ENCODE assay signal across 8 mouse cellular contexts in genomic region chr8:124863163-124863677, GRCm38 (mm10). TPM values are rescaled to one million over a fixed set of nuclear protein-coding genes. Genes with fewer than 3 reads are reported as not detected.
DNase-seq lines count a peak whose midpoint lies in the region; ATAC-seq and TF ChIP-seq lines count a peak whose summit lies in the region.

No protein-coding gene starts in this region.

- H3K27me3 ChIP-seq in CH12.LX (replicated peaks), result no peaks in the 10 kb centered on the region
- no peaks in the 10 kb centered on the region for H3K27me3 ChIP-seq in forebrain, embryonic 11.5 days (ENCODE audit: control insufficient read depth, insufficient read depth, low read length)
- H3K27me3 ChIP-seq in liver, embryonic 15.5 days, result no peaks in the 10 kb centered on the region

- 0 out of 2 replicates have a peak, but pooled peaks have one; percentile 16 for TF ChIP-seq CTCF in gastrocnemius, adult 2 months (IDR thresholded peaks at IDR 0.05)
- no peak for TF ChIP-seq CTCF in CH12.LX (conservative IDR thresholded peaks at IDR 0.05 in 1 of 2, IDR thresholded peaks at IDR 0.05 in 1 of 2; ENCODE audit: low read depth in 2 of 2, low read length in 2 of 2)

- peak overlapping the region; percentile 85; the same call in 1 of the 2 replicates for H3K4me2 ChIP-seq in CH12.LX (ENCODE audit: insufficient read depth, low read depth, poor library complexity, severe bottlenecking)
- peak overlapping the region; percentile 66 for H3K4me2 ChIP-seq in forebrain, embryonic 11.5 days (ENCODE audit: low read depth, low read length, severe bottlenecking)
- H3K4me2 ChIP-seq in liver, embryonic 15.5 days, result peak overlapping the region; percentile 74

- peak overlapping the region; percentile 77 for H3K4me3 ChIP-seq in gastrocnemius, adult 2 months
- peak overlapping the region; percentile 95 to 100 (median 95) for H3K4me3 ChIP-seq in CH12.LX (replicated peaks in 1 of 3; ENCODE audit: low read depth in 2 of 3, low read length in 2 of 3, poor library complexity in 1 of 3)
- peak overlapping the region; percentile 95 for H3K4me3 ChIP-seq in forebrain, embryonic 11.5 days (ENCODE audit: low read depth, low read length)
- peak overlapping the region; percentile 95 for H3K4me3 ChIP-seq in liver, embryonic 15.5 days (replicated peaks)

- 0% methylated on average over 31 of the region's 33 CpGs for WGBS in forebrain, embryonic 11.5 days
- 0% methylated on average over 33 of the region's 33 CpGs for WGBS in liver, embryonic 15.5 days (ENCODE audit: insufficient replicate concordance)

- intact Hi-C loops in gastrocnemius, adult 2 months (cut with DNase I), result loop anchor here (2.0 kb wide), 1 partner anchor 150 kb away; the partner anchor contains the start of gene Tsnax

- H3K27ac ChIP-seq in gastrocnemius, adult 2 months, result peak overlapping the region; percentile 90
- H3K27ac ChIP-seq in CH12.LX (ENCODE audit: insufficient read depth, low read depth), result peak overlapping the region; percentile 77
- H3K27ac ChIP-seq in forebrain, embryonic 11.5 days (ENCODE audit: low read depth, low read length), result peak overlapping the region; percentile 81
- H3K27ac ChIP-seq in liver, embryonic 15.5 days (replicated peaks), result peak overlapping the region; percentile 85

- in situ Hi-C loops in CH12.LX (cut with MboI; ENCODE audit: low pct_ligation_motif_present, low pct_unique_long_range_greater_than_20kb, low sequenced_read_pairs), result no loop called here

- H3K79me2 ChIP-seq in CH12.LX (replicated peaks; ENCODE audit: control insufficient read depth, extremely low read depth, insufficient read depth, poor library complexity, severe bottlenecking), result peaks cover 73% of the 10 kb centered on the region

- peak overlapping the region; percentile 95 for H3K9ac ChIP-seq in CH12.LX (ENCODE audit: insufficient read depth, low read depth)
- peak overlapping the region; percentile 98 for H3K9ac ChIP-seq in forebrain, embryonic 11.5 days (ENCODE audit: low read length)
- H3K9ac ChIP-seq in liver, embryonic 15.5 days, result peak overlapping the region; percentile 91

- H3K36me3 ChIP-seq in CH12.LX (replicated peaks in 1 of 2; ENCODE audit: control insufficient read depth in 1 of 2, insufficient read depth in 1 of 2, low read length in 1 of 2), result peaks cover 30 to 61% of the 10 kb centered on the region in 2 experiments
- H3K36me3 ChIP-seq in forebrain, embryonic 11.5 days (ENCODE audit: control insufficient read depth, insufficient read depth, low read length), result peaks cover 14% of the 10 kb centered on the region; the same call in 1 of the 2 replicates
- H3K36me3 ChIP-seq in liver, embryonic 15.5 days (replicated peaks), result peaks cover 24% of the 10 kb centered on the region

- ATAC-seq in forebrain, embryonic 11.5 days (replicated peaks; ENCODE audit: low FRiP score), result peak; percentile 86
- peak; percentile 37 for ATAC-seq in liver, embryonic 15.5 days (ENCODE audit: insufficient read depth)
- no peak; the same call in 1 of the 2 replicates for ATAC-seq in monocyte, adult 5-6 weeks (replicated peaks; ENCODE audit: insufficient number of reproducible peaks, low FRiP score, low TSS enrichment, poor library complexity, severe bottlenecking)

- TF ChIP-seq RAD21 in CH12.LX (IDR thresholded peaks at IDR 0.05; ENCODE audit: low read depth, low read length), result no peak

- H3K9me3 ChIP-seq in CH12.LX (replicated peaks; ENCODE audit: low read length), result no peaks in the 10 kb centered on the region
- no peaks in the 10 kb centered on the region for H3K9me3 ChIP-seq in forebrain, embryonic 11.5 days (ENCODE audit: control insufficient read depth, low read length)
- no peaks in the 10 kb centered on the region for H3K9me3 ChIP-seq in liver, embryonic 15.5 days (replicated peaks)

- TF ChIP-seq EP300 in CH12.LX (IDR thresholded peaks at IDR 0.05; ENCODE audit: low read length), result no peak

- H3K4me1 ChIP-seq in CH12.LX (ENCODE audit: control insufficient read depth in 1 of 2, insufficient read depth in 2 of 2), result peaks cover 9 to 65% of the 10 kb centered on the region in 2 experiments
- H3K4me1 ChIP-seq in forebrain, embryonic 11.5 days (replicated peaks; ENCODE audit: control insufficient read depth, insufficient read depth, low read length), result peaks cover 8% of the 10 kb centered on the region; the same call in 1 of the 2 replicates
- peaks cover 55% of the 10 kb centered on the region for H3K4me1 ChIP-seq in liver, embryonic 15.5 days (replicated peaks)

- peak; percentile 86; the same call in 1 of the 2 replicates for TF ChIP-seq POLR2A in CH12.LX (IDR thresholded peaks at IDR 0.05; ENCODE audit: low read depth, low read length)

- DNase-seq in gastrocnemius, adult 2 months, result no peak
- DNase-seq in gastrocnemius, postnatal 10 days, result no peak
- peak; percentile 34 for DNase-seq in CH12.LX (ENCODE audit: extremely low read depth)
- no peak for DNase-seq in forebrain, embryonic 11.5 days (ENCODE audit: low spot score)
- DNase-seq in yolk sac, embryonic 10.5 days (ENCODE audit: low spot score), result no peak
- no peak for DNase-seq in cerebellum, postnatal 36 days

- dilution Hi-C loops in CH12.LX (cut with MboI; ENCODE audit: extremely low pct_ligation_motif_present, extremely low pct_unique_long_range_greater_than_20kb, low sequenced_read_pairs), result no loop called here

TF ChIP-seq in CH12.LX, 34 proteins besides CTCF, POLR2A, EP300 and RAD21:
- TF ChIP-seq ETS1 (conservative IDR thresholded peaks at IDR 0.05; ENCODE audit: low read depth, low read length) (no peak), ZMIZ1 (IDR thresholded peaks at IDR 0.05; ENCODE audit: low read depth, low read length) (0 out of 2 replicates have a peak, but pooled peaks have one; percentile 60), JUN (IDR thresholded peaks at IDR 0.05; ENCODE audit: insufficient read depth, low read depth, low read length) (no peak), NELFE (IDR thresholded peaks at IDR 0.05; ENCODE audit: low read depth, low read length) (peak; percentile 41)

RNA-seq across cellular contexts. Expression of gene 2810004N23Rik, which starts 0.3 kb away (rescaled TPM):
- 10 to 100 TPM; 29.7 to 34.0 TPM for total RNA-seq in gastrocnemius, adult 2 months (2021)
- total RNA-seq in gastrocnemius, postnatal 10 days (2021), result 10 to 100 TPM; 32.7 to 33.3 TPM
- total RNA-seq in CH12.LX (2012; rRNA removed) (47.6 and 61.6 TPM in 2 replicates), CH12.LX (2014; rRNA removed) (45.1 and 51.4 TPM in 2 replicates)
- 75.7 and 76.8 TPM in 2 replicates for polyA plus RNA-seq in CH12.LX (2012; ENCODE audit: insufficient read length, low read depth)
- polyA plus RNA-seq in forebrain, embryonic 11.5 days (2014; fragmentation: Nextera tagmentation; extraction: Ambion mirVana), result 56.7 and 59.1 TPM in 2 replicates
- polyA plus RNA-seq in liver, embryonic 15.5 days (2015; fragmentation: Nextera tagmentation; extraction: Ambion mirVana), result 15.9 and 17.3 TPM in 2 replicates
- total RNA-seq in monocyte, adult 5-6 weeks (2017), result 26.0 to 39.2 TPM (median 27.4 TPM) in 3 replicates

RNA-seq across cellular contexts. Expression of gene Gnpat, which starts 0.4 kb away (rescaled TPM):
- total RNA-seq in gastrocnemius, adult 2 months (2021), result 100 to 1,000 TPM; 157 to 173 TPM
- 10 to 100 TPM; 92.7 to 98.3 TPM for total RNA-seq in gastrocnemius, postnatal 10 days (2021)
- total RNA-seq in CH12.LX (2012; rRNA removed) (73.6 and 89.1 TPM in 2 replicates), CH12.LX (2014; rRNA removed) (52.5 and 62.3 TPM in 2 replicates)
- 77.3 and 91.5 TPM in 2 replicates for polyA plus RNA-seq in CH12.LX (2012; ENCODE audit: insufficient read length, low read depth)
- polyA plus RNA-seq in forebrain, embryonic 11.5 days (2014; fragmentation: Nextera tagmentation; extraction: Ambion mirVana), result 153 TPM in 2 replicates
- polyA plus RNA-seq in liver, embryonic 15.5 days (2015; fragmentation: Nextera tagmentation; extraction: Ambion mirVana), result 35.6 and 42.2 TPM in 2 replicates
- 37.0 to 58.8 TPM (median 41.2 TPM) in 3 replicates for total RNA-seq in monocyte, adult 5-6 weeks (2017)

RNA-seq across cellular contexts. Expression of gene Exoc8, which starts 34.3 kb away (rescaled TPM):
- 1 to 10 TPM; 7.6 to 7.8 TPM for total RNA-seq in gastrocnemius, adult 2 months (2021)
- total RNA-seq in gastrocnemius, postnatal 10 days (2021), result 1 to 10 TPM; 8.0 to 8.7 TPM
- total RNA-seq in CH12.LX (2012; rRNA removed) (11.2 and 13.6 TPM in 2 replicates), CH12.LX (2014; rRNA removed) (9.4 and 10.7 TPM in 2 replicates)
- polyA plus RNA-seq in CH12.LX (2012; ENCODE audit: insufficient read length, low read depth), result 5.9 and 6.4 TPM in 2 replicates
- 10.3 and 11.6 TPM in 2 replicates for polyA plus RNA-seq in forebrain, embryonic 11.5 days (2014; fragmentation: Nextera tagmentation; extraction: Ambion mirVana)
- polyA plus RNA-seq in liver, embryonic 15.5 days (2015; fragmentation: Nextera tagmentation; extraction: Ambion mirVana), result 3.7 and 3.8 TPM in 2 replicates
- 12.3 to 19.4 TPM (median 13.2 TPM) in 3 replicates for total RNA-seq in monocyte, adult 5-6 weeks (2017)

RNA-seq across cellular contexts. Expression of gene Sprtn, which starts 34.5 kb away (rescaled TPM):
- total RNA-seq in gastrocnemius, adult 2 months (2021), result 1 to 10 TPM; 6.7 to 7.5 TPM
- 10 to 100 TPM in 1 of 2 experiments, 1 to 10 TPM in 1; 9.6 to 10.7 TPM for total RNA-seq in gastrocnemius, postnatal 10 days (2021)
- total RNA-seq in CH12.LX (2012; rRNA removed), result 16.0 and 18.2 TPM in 2 replicates
- 19.2 and 23.0 TPM in 2 replicates for total RNA-seq in CH12.LX (2014; rRNA removed)
- polyA plus RNA-seq in CH12.LX (2012; ENCODE audit: insufficient read length, low read depth), result 23.4 and 26.5 TPM in 2 replicates
- polyA plus RNA-seq in forebrain, embryonic 11.5 days (2014; fragmentation: Nextera tagmentation; extraction: Ambion mirVana), result 11.1 and 12.3 TPM in 2 replicates
- polyA plus RNA-seq in liver, embryonic 15.5 days (2015; fragmentation: Nextera tagmentation; extraction: Ambion mirVana), result 6.1 and 6.4 TPM in 2 replicates
- total RNA-seq in monocyte, adult 5-6 weeks (2017), result 15.5 to 26.7 TPM (median 22.1 TPM) in 3 replicates
